Mouse (Mus musculus) midbrain, embryonic 10.5 days (tissue): Measurements from ENCODE around the gene Slc51a. TPM values are rescaled to one million over a fixed set of nuclear protein-coding genes. Genes with fewer than 3 reads are reported as not detected.
A peak's percentile ranks its signal among the peaks of the same experiment; 100 is the strongest.
"Not testable (repeated sequence)": the region's sequence is repeated elsewhere in the genome, so short reads cannot be mapped to it uniquely, and the experiment has no call there.

Source experiments
- DNase-seq: peaks from one replicate; pipeline ENCODE4 v3.0.0-alpha.2; 2017; ENCODE audit warnings: low spot score
- H3K27ac ChIP-seq: fragments of 300-500 bp; sonication (generic); replicated peaks from 2 replicates; pipeline ENCODE4 v1.5.1; 2016; ENCODE audit warnings: mild to moderate bottlenecking
- H3K27me3 ChIP-seq: fragments of 300-500 bp; sonication (generic); 2 replicates; pipeline ENCODE4 v1.6.1; 2016; ENCODE audit warnings: low read depth, mild to moderate bottlenecking; ENCODE audit not compliant: poor library complexity, severe bottlenecking
- H3K36me3 ChIP-seq: fragments of 300-500 bp; sonication (generic); 2 replicates; pipeline ENCODE4 v1.6.1; 2016; ENCODE audit warnings: mild to moderate bottlenecking, moderate library complexity
- H3K4me1 ChIP-seq: fragments of 300-500 bp; sonication (generic); 2 replicates; pipeline ENCODE4 v1.6.1; 2016
- H3K4me3 ChIP-seq: fragments of 300-500 bp; sonication (generic); 2 replicates; pipeline ENCODE4 v1.5.1; 2016; ENCODE audit warnings: mild to moderate bottlenecking, moderate library complexity
- H3K9me3 ChIP-seq: fragments of 300-500 bp; sonication (generic); replicated peaks from 2 replicates; pipeline ENCODE4 v1.6.1; 2016; ENCODE audit warnings: mild to moderate bottlenecking
- WGBS: fragments of 180-500 bp; shearing (Covaris S2); methylation state at CpG from one replicate; pipeline ENCODE4 v1.1.7; 2016; 5-methylcytosine and 5-hydroxymethylcytosine counted together
- polyA plus RNA-seq: library from polyadenylated mRNA; unstranded; fragments of >200 nt; fragmentation: Nextera tagmentation; extraction: Ambion mirVana; gene quantifications from 2 replicates; pipeline ENCODE4 v1.2.1, GENCODE M21; 2016

Slc51a gene
- polyA plus RNA-seq, 1 experiment from 2014 or later: 0.35 TPM

GRCm38 (mm10) chr16:32506868-32507267 is 19.2 kb upstream of the Slc51a start:
- H3K27ac ChIP-seq: no peak overlapping the region
- DNase-seq: no peak
- no peak overlapping the region for H3K4me3 ChIP-seq
- H3K36me3 ChIP-seq: no peaks in the 10 kb centered on the region
- WGBS: 82% methylated on average over 7 of the region's 7 CpGs
- no peaks in the 10 kb centered on the region for H3K9me3 ChIP-seq
- H3K27me3 ChIP-seq: no peaks in the 10 kb centered on the region
- H3K4me1 ChIP-seq: peaks cover 29% of the 10 kb centered on the region

- 78% methylated on average over 8 of the region's 8 CpGs for WGBS
- Histone ChIP-seq H3K27ac (no peak overlapping the region), H3K36me3 (no peaks in the 10 kb centered on the region), H3K4me3 (no peak overlapping the region), H3K4me1 (peaks cover 27% of the 10 kb centered on the region), H3K9me3 (no peaks in the 10 kb centered on the region), H3K27me3 (no peaks in the 10 kb centered on the region)
- DNase-seq: no peak
Observed at GRCm38 (mm10) chr16:32506298-32506697, 18.6 kb upstream of the Slc51a start.

GRCm38 (mm10) chr16:32503633-32504032 is 16.0 kb upstream of the Slc51a start:
- Histone ChIP-seq H3K4me1 (peaks cover 11% of the 10 kb centered on the region), H3K27me3 (peaks cover 5% of the 10 kb centered on the region), H3K36me3 (no peaks in the 10 kb centered on the region), H3K9me3 (no peaks in the 10 kb centered on the region), H3K27ac (no peak overlapping the region), H3K4me3 (no peak overlapping the region)
- DNase-seq: no peak
- WGBS: 80% methylated on average over 6 of the region's 6 CpGs

GRCm38 (mm10) chr16:32502621-32503335 is 15.1 kb upstream of the Slc51a start:
- no peaks in the 10 kb centered on the region for H3K36me3 ChIP-seq
- no peak for DNase-seq
- H3K4me1 ChIP-seq: peaks cover 9% of the 10 kb centered on the region
- H3K27ac ChIP-seq: no peak overlapping the region
- H3K27me3 ChIP-seq: peaks cover 9% of the 10 kb centered on the region
- H3K9me3 ChIP-seq: no peaks in the 10 kb centered on the region
- WGBS: 85% methylated on average over 12 of the region's 12 CpGs
- no peak overlapping the region for H3K4me3 ChIP-seq

GRCm38 (mm10) chr16:32501459-32501858 is 13.8 kb upstream of the Slc51a start:
- Histone ChIP-seq H3K36me3 (no peaks in the 10 kb centered on the region), H3K9me3 (no peaks in the 10 kb centered on the region), H3K4me1 (peaks cover 7% of the 10 kb centered on the region), H3K27me3 (peaks cover 9% of the 10 kb centered on the region), H3K27ac (no peak overlapping the region), H3K4me3 (no peak overlapping the region)
- DNase-seq: no peak
- WGBS: 81% methylated on average over 7 of the region's 7 CpGs

GRCm38 (mm10) chr16:32499430-32500037 is 11.9 kb upstream of the Slc51a start:
- Histone ChIP-seq H3K4me1 (peaks cover 7% of the 10 kb centered on the region), H3K27ac (peak overlapping the region; percentile 87), H3K4me3 (peak overlapping the region; percentile 55), H3K27me3 (peaks cover 9% of the 10 kb centered on the region), H3K9me3 (no peaks in the 10 kb centered on the region), H3K36me3 (no peaks in the 10 kb centered on the region)
- peak; percentile 90 for DNase-seq
- 8% methylated on average over 22 of the region's 22 CpGs for WGBS

- H3K27ac ChIP-seq: no peak overlapping the region
- peaks cover 7% of the 10 kb centered on the region for H3K4me1 ChIP-seq
- H3K27me3 ChIP-seq: peaks cover 9% of the 10 kb centered on the region
- DNase-seq: no peak
- WGBS: 62% methylated on average over 13 of the region's 13 CpGs
- H3K9me3 ChIP-seq: no peaks in the 10 kb centered on the region
- H3K4me3 ChIP-seq: no peak overlapping the region
- no peaks in the 10 kb centered on the region for H3K36me3 ChIP-seq
Observed at GRCm38 (mm10) chr16:32498996-32499395, 11.3 kb upstream of the Slc51a start.

- H3K27ac ChIP-seq: no peak within 1 kb of the TSS
- WGBS: 79% methylated on average over 3 of the region's 3 CpGs
- peaks cover 9% of the 10 kb centered on the region for H3K27me3 ChIP-seq
- DNase-seq: no peak
- no peaks in the 10 kb centered on the region for H3K9me3 ChIP-seq
- H3K36me3 ChIP-seq: no peaks in the 10 kb centered on the region
- no peak within 1 kb of the TSS for H3K4me3 ChIP-seq
- H3K4me1 ChIP-seq: peaks cover 7% of the 10 kb centered on the region
Observed at GRCm38 (mm10) chr16:32495965-32496364, 8.3 kb upstream of the Slc51a start, which contains the start of gene Zdhhc19. Zdhhc19 (plus strand) TSS chr16:32496265.

GRCm38 (mm10) chr16:32494371-32494770 is 6.7 kb upstream of the Slc51a start:
- H3K4me3 ChIP-seq, H3K36me3 ChIP-seq, H3K4me1 ChIP-seq, DNase-seq, H3K27me3 ChIP-seq, H3K27ac ChIP-seq, H3K9me3 ChIP-seq: not testable (repeated sequence)
- WGBS: 78% methylated on average over 6 of the region's 6 CpGs

GRCm38 (mm10) chr16:32488939-32489338 is 1.3 kb upstream of the Slc51a start:
- no peak overlapping the region for H3K27ac ChIP-seq
- H3K27me3 ChIP-seq: no peaks in the 10 kb centered on the region
- H3K4me3 ChIP-seq: no peak overlapping the region
- H3K36me3 ChIP-seq: no peaks in the 10 kb centered on the region
- no peak for DNase-seq
- H3K4me1 ChIP-seq: peaks cover 18% of the 10 kb centered on the region
- 93% methylated on average over 3 of the region's 3 CpGs for WGBS
- no peaks in the 10 kb centered on the region for H3K9me3 ChIP-seq

GRCm38 (mm10) chr16:32486046-32486445 is 1.6 kb downstream of the Slc51a start:
- no peak for DNase-seq
- Histone ChIP-seq H3K9me3 (no peaks in the 10 kb centered on the region), H3K36me3 (no peaks in the 10 kb centered on the region), H3K27ac (no peak overlapping the region), H3K4me3 (no peak overlapping the region), H3K27me3 (no peaks in the 10 kb centered on the region), H3K4me1 (peaks cover 20% of the 10 kb centered on the region)
- 83% methylated on average over 6 of the region's 6 CpGs for WGBS

- WGBS: 85% methylated on average over 2 of the region's 2 CpGs
- Histone ChIP-seq H3K27me3 (no peaks in the 10 kb centered on the region), H3K27ac (no peak overlapping the region), H3K4me1 (peaks cover 20% of the 10 kb centered on the region), H3K36me3 (no peaks in the 10 kb centered on the region), H3K9me3 (no peaks in the 10 kb centered on the region), H3K4me3 (no peak overlapping the region)
- DNase-seq: no peak
Observed at GRCm38 (mm10) chr16:32485209-32485608, 2.5 kb downstream of the Slc51a start.

- 51% methylated on average over 7 of the region's 7 CpGs for WGBS
- Histone ChIP-seq H3K27ac (no peak overlapping the region; the same call in 1 of the 2 replicates), H3K4me1 (peaks cover 20% of the 10 kb centered on the region), H3K27me3 (no peaks in the 10 kb centered on the region), H3K4me3 (no peak overlapping the region), H3K9me3 (no peaks in the 10 kb centered on the region), H3K36me3 (no peaks in the 10 kb centered on the region)
- no peak for DNase-seq
Observed at GRCm38 (mm10) chr16:32484431-32484871, 3.2 kb downstream of the Slc51a start.
